Mouse (Mus musculus): ENCODE data around the gene Amer2. TPM values are rescaled to one million over a fixed set of nuclear protein-coding genes. Genes with fewer than 3 reads are reported as not detected.

Gene Amer2
- polyA plus RNA-seq, 1 experiment from 2014 or later, result 0.40 TPM

DNA sequence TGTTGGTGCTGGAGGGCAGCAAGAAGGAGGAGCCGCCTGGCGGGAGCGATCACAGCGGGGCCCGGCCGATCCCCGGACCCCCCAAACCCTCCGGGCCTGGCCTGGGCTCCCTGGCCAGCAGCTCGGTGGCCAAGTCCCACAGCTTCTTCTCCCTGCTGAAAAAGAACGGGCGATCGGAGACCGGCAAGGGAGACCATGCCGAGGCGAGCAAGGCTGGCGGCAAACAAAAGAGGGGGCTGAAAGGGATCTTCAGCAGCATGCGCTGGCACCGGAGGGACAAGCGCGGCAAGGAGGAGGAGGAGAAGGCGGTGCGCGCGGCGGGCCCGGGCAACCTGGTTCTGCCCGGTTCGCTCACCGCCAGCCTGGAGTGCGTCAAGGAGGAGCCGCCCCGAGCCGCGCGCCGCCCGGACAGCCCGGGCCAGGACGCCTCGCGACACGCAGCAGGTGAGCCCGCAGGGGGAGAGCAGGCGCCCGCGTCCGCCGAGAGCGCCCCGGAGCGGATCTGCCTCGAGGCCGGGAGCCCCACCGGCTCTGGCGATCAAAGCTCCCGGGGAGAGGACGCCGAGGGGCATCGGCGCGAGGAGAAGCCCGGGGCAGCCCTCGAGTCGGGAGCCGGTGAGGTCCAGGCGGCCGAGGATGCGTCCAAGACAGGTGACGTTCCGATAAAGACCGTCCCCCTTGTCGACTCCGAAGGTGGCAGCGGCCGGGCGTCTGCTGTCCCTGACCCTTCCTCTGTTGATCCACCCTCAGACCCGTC is 5.7 kb downstream of the Amer2 start:
- H3K9ac ChIP-seq (ENCODE audit: low read depth, low read length), result peak overlapping the region; percentile 28; the same call in 1 of the 2 replicates
- H3K36me3 ChIP-seq (ENCODE audit: control insufficient read depth, insufficient read depth), result no peaks in the 10 kb centered on the region
- TF ChIP-seq CTCF (IDR thresholded peaks at IDR 0.05; ENCODE audit: low read depth), result no peak
- H3K4me3 ChIP-seq (ENCODE audit: low read depth, low read length), result peak overlapping the region; percentile 51
- H3K4me2 ChIP-seq (replicated peaks; ENCODE audit: low read depth), result peak overlapping the region; percentile 78
- under 1% methylated on average over 67 of the region's 77 CpGs for WGBS
- no peak overlapping the region for H3K27ac ChIP-seq (ENCODE audit: low read depth, low read length)
- peaks cover 20% of the 10 kb centered on the region for H3K27me3 ChIP-seq (replicated peaks; ENCODE audit: control insufficient read depth, insufficient read depth, low read length)
- H3K9me3 ChIP-seq (ENCODE audit: control insufficient read depth), result no peaks in the 10 kb centered on the region
- ATAC-seq, result peak; percentile 55
- no peaks in the 10 kb centered on the region for H3K4me1 ChIP-seq (replicated peaks; ENCODE audit: control insufficient read depth, insufficient read depth, low read length)

GRCm38 (mm10) chr14:60379323-60379957 is 6.4 kb downstream of the Amer2 start:
- Histone ChIP-seq H3K27ac (ENCODE audit: low read depth, low read length) (no peak overlapping the region), H3K4me2 (replicated peaks; ENCODE audit: low read depth) (peak overlapping the region; percentile 78), H3K4me3 (ENCODE audit: low read depth, low read length) (peak overlapping the region; percentile 51), H3K4me1 (replicated peaks; ENCODE audit: control insufficient read depth, insufficient read depth, low read length) (no peaks in the 10 kb centered on the region), H3K9me3 (ENCODE audit: control insufficient read depth) (no peaks in the 10 kb centered on the region), H3K9ac (ENCODE audit: low read depth, low read length) (no peak overlapping the region), H3K36me3 (ENCODE audit: control insufficient read depth, insufficient read depth) (no peaks in the 10 kb centered on the region), H3K27me3 (replicated peaks; ENCODE audit: control insufficient read depth, insufficient read depth, low read length) (peaks cover 20% of the 10 kb centered on the region)
- TF ChIP-seq CTCF (IDR thresholded peaks at IDR 0.05; ENCODE audit: low read depth), result no peak
- WGBS, result 57% methylated on average over 20 of the region's 20 CpGs
- ATAC-seq, result 0 out of 2 replicates have a peak, but pooled peaks have one; percentile 13

- no peak for TF ChIP-seq CTCF (IDR thresholded peaks at IDR 0.05; ENCODE audit: low read depth)
- H3K9ac ChIP-seq (ENCODE audit: low read depth, low read length), result no peak overlapping the region
- no peak overlapping the region for H3K27ac ChIP-seq (ENCODE audit: low read depth, low read length)
- H3K27me3 ChIP-seq (replicated peaks; ENCODE audit: control insufficient read depth, insufficient read depth, low read length), result peaks cover 20% of the 10 kb centered on the region
- WGBS, result 90% methylated on average over 8 of the region's 8 CpGs
- H3K36me3 ChIP-seq (ENCODE audit: control insufficient read depth, insufficient read depth), result no peaks in the 10 kb centered on the region
- H3K4me3 ChIP-seq (ENCODE audit: low read depth, low read length), result no peak overlapping the region
- no peaks in the 10 kb centered on the region for H3K9me3 ChIP-seq (ENCODE audit: control insufficient read depth)
- no peaks in the 10 kb centered on the region for H3K4me1 ChIP-seq (replicated peaks; ENCODE audit: control insufficient read depth, insufficient read depth, low read length)
- ATAC-seq, result no peak
- no peak overlapping the region for H3K4me2 ChIP-seq (replicated peaks; ENCODE audit: low read depth)
Observed at GRCm38 (mm10) chr14:60379958-60380330, 6.9 kb downstream of the Amer2 start.

- Histone ChIP-seq H3K4me2 (replicated peaks; ENCODE audit: low read depth) (no peak overlapping the region), H3K36me3 (ENCODE audit: control insufficient read depth, insufficient read depth) (no peaks in the 10 kb centered on the region), H3K4me1 (replicated peaks; ENCODE audit: control insufficient read depth, insufficient read depth, low read length) (no peaks in the 10 kb centered on the region; the same call in 1 of the 2 replicates), H3K27ac (ENCODE audit: low read depth, low read length) (no peak overlapping the region), H3K4me3 (ENCODE audit: low read depth, low read length) (no peak overlapping the region), H3K27me3 (replicated peaks; ENCODE audit: control insufficient read depth, insufficient read depth, low read length) (peaks cover 20% of the 10 kb centered on the region), H3K9ac (ENCODE audit: low read depth, low read length) (no peak overlapping the region), H3K9me3 (ENCODE audit: control insufficient read depth) (no peaks in the 10 kb centered on the region)
- WGBS, result 79% methylated on average over 4 of the region's 4 CpGs
- no peak for TF ChIP-seq CTCF (IDR thresholded peaks at IDR 0.05; ENCODE audit: low read depth)
- ATAC-seq, result no peak
Observed at GRCm38 (mm10) chr14:60381671-60382070, 8.6 kb downstream of the Amer2 start.

DNA sequence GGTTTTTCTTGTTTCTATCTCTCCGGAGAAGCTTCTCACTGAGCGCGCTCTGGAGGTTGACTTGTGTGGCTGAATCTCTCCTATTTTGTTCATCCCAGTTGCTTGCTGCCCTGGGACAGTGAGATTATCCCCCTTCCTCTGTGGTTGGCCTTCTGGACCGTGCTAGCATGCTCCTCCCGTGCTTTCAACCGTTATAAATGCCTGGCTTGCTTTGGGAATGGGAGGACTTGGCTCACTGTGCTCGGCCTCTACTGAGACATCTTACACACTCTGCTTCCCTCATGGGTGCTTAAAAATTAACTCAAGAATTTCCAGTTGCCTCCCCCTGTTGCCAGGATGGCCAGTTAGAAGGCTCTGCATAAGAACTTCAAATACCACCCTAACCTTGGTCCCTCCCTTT is 10.8 kb downstream of the Amer2 start:
- no peak for TF ChIP-seq CTCF (IDR thresholded peaks at IDR 0.05; ENCODE audit: low read depth)
- Histone ChIP-seq H3K9ac (ENCODE audit: low read depth, low read length) (no peak overlapping the region), H3K4me3 (ENCODE audit: low read depth, low read length) (no peak overlapping the region), H3K9me3 (ENCODE audit: control insufficient read depth) (no peaks in the 10 kb centered on the region), H3K27me3 (replicated peaks; ENCODE audit: control insufficient read depth, insufficient read depth, low read length) (peaks cover 10% of the 10 kb centered on the region), H3K4me2 (replicated peaks; ENCODE audit: low read depth) (no peak overlapping the region), H3K27ac (ENCODE audit: low read depth, low read length) (no peak overlapping the region), H3K36me3 (ENCODE audit: control insufficient read depth, insufficient read depth) (no peaks in the 10 kb centered on the region), H3K4me1 (replicated peaks; ENCODE audit: control insufficient read depth, insufficient read depth, low read length) (no peaks in the 10 kb centered on the region; the same call in 1 of the 2 replicates)
- WGBS, result 53% methylated on average over 7 of the region's 7 CpGs
- ATAC-seq, result no peak

GRCm38 (mm10) chr14:60384269-60384668 is 11.2 kb downstream of the Amer2 start:
- WGBS, result 64% methylated on average over 7 of the region's 7 CpGs

More at GRCm38 (mm10) chr14:60384269-60384668, 11.2 kb downstream of the Amer2 start:
- no peak for TF ChIP-seq CTCF (IDR thresholded peaks at IDR 0.05; ENCODE audit: low read depth)
- Histone ChIP-seq H3K4me2 (replicated peaks; ENCODE audit: low read depth) (no peak overlapping the region), H3K27ac (ENCODE audit: low read depth, low read length) (no peak overlapping the region), H3K4me3 (ENCODE audit: low read depth, low read length) (no peak overlapping the region), H3K9ac (ENCODE audit: low read depth, low read length) (no peak overlapping the region), H3K9me3 (ENCODE audit: control insufficient read depth) (no peaks in the 10 kb centered on the region), H3K36me3 (ENCODE audit: control insufficient read depth, insufficient read depth) (no peaks in the 10 kb centered on the region), H3K4me1 (replicated peaks; ENCODE audit: control insufficient read depth, insufficient read depth, low read length) (no peaks in the 10 kb centered on the region; the same call in 1 of the 2 replicates), H3K27me3 (replicated peaks; ENCODE audit: control insufficient read depth, insufficient read depth, low read length) (peaks cover 8% of the 10 kb centered on the region)
- peak; percentile 58; the same call in 1 of the 2 replicates for ATAC-seq
